ENCODE assay signal across 8 mouse cellular contexts in the genomic region with DNA sequence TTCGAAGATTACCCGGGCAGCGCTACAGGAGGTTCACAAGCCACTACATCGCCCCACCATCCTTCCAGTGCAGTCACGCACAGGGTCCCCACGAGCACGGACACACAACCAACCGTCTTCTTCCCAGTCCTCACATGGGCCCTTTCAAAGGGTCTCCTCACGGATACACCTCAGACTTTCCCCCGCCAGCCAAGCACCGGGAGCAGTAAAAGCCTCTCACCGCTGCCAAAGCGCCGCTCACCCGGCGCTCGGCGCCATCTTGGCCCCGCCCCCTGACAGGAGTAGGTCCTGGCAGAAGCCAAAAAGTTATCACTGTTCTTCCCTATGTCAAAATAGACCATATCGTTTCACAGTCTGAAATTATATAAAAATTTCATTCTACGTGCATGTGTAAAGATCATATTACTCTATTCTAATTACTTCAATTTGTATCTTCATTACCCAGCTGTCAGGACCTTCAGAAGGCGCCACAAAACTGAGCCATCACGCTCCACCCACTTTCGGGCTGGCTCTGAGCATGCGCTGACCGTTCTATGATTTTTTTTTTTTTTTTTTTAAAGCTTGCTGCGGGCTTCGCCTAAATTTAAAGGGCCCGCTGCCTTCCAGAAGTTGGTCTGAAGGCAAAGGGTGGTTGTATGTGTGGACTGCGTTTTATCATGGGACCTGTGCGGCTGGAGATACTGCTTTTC. TPM values are rescaled to one million over a fixed set of nuclear protein-coding genes. Genes with fewer than 3 reads are reported as not detected.
DNase-seq lines count a peak whose midpoint lies in the region; ATAC-seq lines count a peak whose summit lies in the region.

A gene (minus strand): TSS at position 502 of the 689 bp plus-strand sequence.
A gene (plus strand): TSS at position 536 of the 689 bp plus-strand sequence.

- peaks cover 32% of the 10 kb centered on the region for H3K36me3 ChIP-seq in intestine, embryonic 14.5 days (ENCODE audit: control insufficient read depth, insufficient read depth, low read length)

- no peaks in the 10 kb centered on the region for H3K9me3 ChIP-seq in intestine, embryonic 14.5 days (ENCODE audit: control insufficient read depth, low read length)

- peak within 1 kb of the TSS; percentile 82 for H3K4me3 ChIP-seq in intestine, embryonic 14.5 days (ENCODE audit: low read depth, low read length)

- DNase-seq in adrenal gland, adult 2 months, result peak; percentile 86
- DNase-seq in embryo, embryonic 11 days, result peak; percentile 90
- DNase-seq in gastrocnemius, postnatal 25 days, result peak; percentile 85
- peak; percentile 83 for DNase-seq in intestine, embryonic 14.5 days (ENCODE audit: low spot score)
- DNase-seq in left cerebral cortex, postnatal 14 days (ENCODE audit: low spot score in 2 of 2), result peak; percentile 84 to 89
- DNase-seq in right cerebral cortex, postnatal 14 days, result peak; percentile 75
- DNase-seq in urinary bladder, postnatal 25 days (ENCODE audit: low spot score), result peak; percentile 77

- intact Hi-C loops in left cerebral cortex, postnatal 14 days (cut with DNase I), result loop anchor here (1.0 kb wide), 2 partner anchors 11 to 26 kb away; a partner anchor contains a TSS

- 1% methylated on average over 31 of the region's 31 CpGs for WGBS in intestine, embryonic 14.5 days

- H3K4me2 ChIP-seq in intestine, embryonic 14.5 days (ENCODE audit: low read length), result peak within 1 kb of the TSS; percentile 83

- peak; percentile 82 for ATAC-seq in intestine, embryonic 14.5 days (replicated peaks; ENCODE audit: low FRiP score, low TSS enrichment, low read depth)
- ATAC-seq in megakaryocyte-erythroid progenitor cell, adult 5-6 weeks (replicated peaks; ENCODE audit: low FRiP score, low TSS enrichment, poor library complexity, severe bottlenecking), result peak; percentile 69

- H3K27ac ChIP-seq in intestine, embryonic 14.5 days (ENCODE audit: low read depth), result peak within 1 kb of the TSS; percentile 43; the same call in 1 of the 2 replicates

- no peaks in the 10 kb centered on the region for H3K27me3 ChIP-seq in intestine, embryonic 14.5 days (replicated peaks; ENCODE audit: control insufficient read depth, insufficient read depth, low read length)

- H3K9ac ChIP-seq in intestine, embryonic 14.5 days (ENCODE audit: low read length), result peak within 1 kb of the TSS; percentile 86

- peaks cover 12% of the 10 kb centered on the region for H3K4me1 ChIP-seq in intestine, embryonic 14.5 days (replicated peaks; ENCODE audit: control insufficient read depth, insufficient read depth, low read length)

RNA-seq across cellular contexts. Expression of the first gene that starts in this region (rescaled TPM):
- total RNA-seq in adrenal gland, adult 2 months (2021), result 10 to 100 TPM; 41.7 to 44.7 TPM
- polyA plus RNA-seq in adrenal gland, adult 2 months (2012; rRNA removed), result 63.3 and 72.2 TPM in 2 replicates
- 10 to 100 TPM; 27.0 to 29.6 TPM for total RNA-seq in gastrocnemius, postnatal 25 days (2021)
- polyA plus RNA-seq in intestine, embryonic 14.5 days (2014; fragmentation: Nextera tagmentation; extraction: Ambion mirVana), result 82.6 and 90.3 TPM in 2 replicates
- 10 to 100 TPM; 33.0 to 35.8 TPM for total RNA-seq in left cerebral cortex, postnatal 14 days (2021)
- total RNA-seq in megakaryocyte-erythroid progenitor cell, adult 5-6 weeks (2014; fragmentation: Nextera tagmentation), result 44.8 and 68.4 TPM in 2 replicates
- total RNA-seq in megakaryocyte-erythroid progenitor cell, adult 5-6 weeks (2017), result 25.4 and 37.9 TPM in 2 replicates

RNA-seq across cellular contexts. Expression of the second gene that starts in this region (rescaled TPM):
- total RNA-seq in adrenal gland, adult 2 months (2021), result 10 to 100 TPM; 18.1 to 28.7 TPM
- polyA plus RNA-seq in adrenal gland, adult 2 months (2012; rRNA removed), result 0.68 and 1.1 TPM in 2 replicates
- 1 to 10 TPM; 3.5 to 5.8 TPM for total RNA-seq in gastrocnemius, postnatal 25 days (2021)
- polyA plus RNA-seq in intestine, embryonic 14.5 days (2014; fragmentation: Nextera tagmentation; extraction: Ambion mirVana), result 44.4 and 49.0 TPM in 2 replicates
- total RNA-seq in left cerebral cortex, postnatal 14 days (2021), result 10 to 100 TPM; 17.2 to 18.0 TPM
- 22.0 and 26.2 TPM in 2 replicates for total RNA-seq in megakaryocyte-erythroid progenitor cell, adult 5-6 weeks (2014; fragmentation: Nextera tagmentation)
- total RNA-seq in megakaryocyte-erythroid progenitor cell, adult 5-6 weeks (2017), result 35.3 and 36.5 TPM in 2 replicates

Comparison
In these comparisons a context has a peak if more than half of its experiments do, and no peak if none do; other contexts are left out.
1. Peak in every context shown above with its lines: DNase-seq, ATAC-seq, H3K4me3 ChIP-seq and H3K27ac ChIP-seq.
2. RNA of the second gene that starts in this region (polyA plus RNA-seq): 44.4 to 49.0 TPM in intestine, embryonic 14.5 days; 0.68 to 1.1 TPM in adrenal gland, adult 2 months; every median in the first group is over 10 times any median in the second.